Mouse (Mus musculus) lung, embryonic 15.5 days (tissue): ENCODE data around the gene Gpm6a. TPM values are rescaled to one million over a fixed set of nuclear protein-coding genes. Genes with fewer than 3 reads are reported as not detected.

Source experiments
- ATAC-seq: fragments of 200-750 bp; cut with Nextera tagmentation; 2 replicates; pipeline ENCODE4 v1.8.0; 2017; ENCODE audit warnings: moderate number of reproducible peaks, borderline replicate concordance; ENCODE audit not compliant: low FRiP score, low TSS enrichment; ENCODE audit errors: extremely low read depth
- H3K27ac ChIP-seq: fragments of 300-500 bp; sonication (generic); 2 replicates; pipeline ENCODE4 v1.5.1; 2015; ENCODE audit warnings: moderate library complexity, mild to moderate bottlenecking, inconsistent platforms
- H3K27me3 ChIP-seq: fragments of 300-500 bp; sonication (generic); 2 replicates; pipeline ENCODE4 v1.6.1; 2015; ENCODE audit warnings: inconsistent platforms
- H3K36me3 ChIP-seq: fragments of 300-500 bp; sonication (generic); 2 replicates; pipeline ENCODE4 v1.6.1; 2015; ENCODE audit warnings: inconsistent platforms
- H3K4me1 ChIP-seq: fragments of 300-500 bp; sonication (generic); 2 replicates; pipeline ENCODE4 v1.6.1; 2015; ENCODE audit warnings: inconsistent platforms
- H3K4me2 ChIP-seq: fragments of 300-500 bp; sonication (generic); 2 replicates; pipeline ENCODE4 v1.6.1; 2015; ENCODE audit warnings: inconsistent platforms, mild to moderate bottlenecking, moderate library complexity
- H3K4me3 ChIP-seq: fragments of 300-500 bp; sonication (generic); 2 replicates; pipeline ENCODE4 v1.5.1; 2015; ENCODE audit warnings: mild to moderate bottlenecking, inconsistent platforms
- H3K9ac ChIP-seq: fragments of 300-500 bp; sonication (generic); 2 replicates; pipeline ENCODE4 v1.6.1; 2015; ENCODE audit warnings: inconsistent platforms
- H3K9me3 ChIP-seq: fragments of 300-500 bp; sonication (generic); 2 replicates; pipeline ENCODE4 v1.6.1; 2016; ENCODE audit warnings: inconsistent platforms
- WGBS: fragments of 180-500 bp; shearing (Covaris S2); methylation state at CpG from one replicate; pipeline ENCODE4 v1.1.7; 2015; 5-methylcytosine and 5-hydroxymethylcytosine counted together
- polyA plus RNA-seq: library from polyadenylated mRNA; unstranded; fragments of >200 nt; fragmentation: Nextera tagmentation; extraction: Ambion mirVana; gene quantifications from 2 replicates; pipeline ENCODE4 v1.2.1, GENCODE M21; 2015

Gene Gpm6a
- polyA plus RNA-seq, 1 experiment from 2014 or later: 17.5 TPM

GRCm38 (mm10) chr8:55103891-55104481 lies 149.3 kb downstream of the Gpm6a start:
- H3K36me3 ChIP-seq: no peaks in the 10 kb centered on the region
- H3K27ac ChIP-seq: no peak overlapping the region
- H3K27me3 ChIP-seq: no peaks in the 10 kb centered on the region
- 44% methylated on average over 3 of the region's 3 CpGs for WGBS
- no peak overlapping the region for H3K4me2 ChIP-seq
- no peak overlapping the region for H3K9ac ChIP-seq
- no peaks in the 10 kb centered on the region for H3K9me3 ChIP-seq
- ATAC-seq: no peak
- no peak overlapping the region for H3K4me3 ChIP-seq
- no peaks in the 10 kb centered on the region for H3K4me1 ChIP-seq

Other genes with a start within 250 kb of the Gpm6a start
- gene Wdr17, start 67.7 kb upstream of the Gpm6a start, polyA plus RNA-seq: 0.10 and 0.45 TPM in 2 replicates